Mouse (Mus musculus) frontal cortex, postnatal 36 days (tissue): ENCODE results near the gene Olfr1225.
"Not testable (repeated sequence)": the region's sequence is repeated elsewhere in the genome, so short reads cannot be mapped to it uniquely, and the experiment has no call there.

Experiments
- DNase-seq, 2 experiments: peaks; one replicate each; pipeline ENCODE4 v3.0.0; 2022; ENCODE audit warnings: low spot score in 2 of 2

Olfr1225 gene

GRCm38 (mm10) chr2:89174569-89174968 lies at the start of gene Olfr1225:
TSS of gene Olfr1225 (minus strand) at chr2:89174669.
- no peak for DNase-seq

- DNase-seq, result no peak
Measured at GRCm38 (mm10) chr2:89199948-89200347, 25.5 kb upstream of the Olfr1225 start, which contains the start of gene Olfr1226. TSS of gene Olfr1226 (minus strand) at chr2:89200048.

DNA sequence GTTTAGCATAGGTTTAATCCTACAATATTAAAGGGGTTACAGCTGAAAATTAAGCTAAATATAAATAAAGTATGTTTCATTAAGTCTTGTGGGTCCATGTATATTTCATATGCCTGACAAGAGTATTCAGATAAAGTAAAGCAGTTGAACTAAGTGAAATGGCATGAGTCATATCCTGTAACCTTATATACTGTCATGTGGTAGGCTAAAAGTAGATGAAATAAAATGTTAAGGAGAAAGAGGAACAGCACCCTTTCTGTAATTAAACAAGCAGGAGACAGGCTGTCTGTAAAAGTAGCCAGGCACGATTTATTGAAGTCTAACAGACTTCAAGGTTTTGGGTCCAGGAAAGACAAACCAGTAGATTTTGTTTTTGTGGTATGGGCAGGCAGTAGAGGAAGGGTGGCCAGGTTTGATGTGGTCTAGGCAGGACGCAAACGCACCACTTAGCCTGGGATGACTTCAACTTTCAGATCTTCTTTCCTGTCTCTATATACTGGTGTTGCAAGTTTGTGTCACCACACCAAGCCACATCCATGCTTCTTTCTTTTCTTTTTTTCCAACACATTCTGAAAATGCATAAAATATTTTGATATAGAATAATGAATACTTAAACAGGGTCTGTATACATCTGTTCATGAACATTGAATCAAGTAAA lies 22.0 kb upstream of the Olfr1225 start:
- no peak for DNase-seq

GRCm38 (mm10) chr2:89164711-89165110 lies 9.8 kb downstream of the Olfr1225 start:
- DNase-seq, result not testable (repeated sequence)

DNA sequence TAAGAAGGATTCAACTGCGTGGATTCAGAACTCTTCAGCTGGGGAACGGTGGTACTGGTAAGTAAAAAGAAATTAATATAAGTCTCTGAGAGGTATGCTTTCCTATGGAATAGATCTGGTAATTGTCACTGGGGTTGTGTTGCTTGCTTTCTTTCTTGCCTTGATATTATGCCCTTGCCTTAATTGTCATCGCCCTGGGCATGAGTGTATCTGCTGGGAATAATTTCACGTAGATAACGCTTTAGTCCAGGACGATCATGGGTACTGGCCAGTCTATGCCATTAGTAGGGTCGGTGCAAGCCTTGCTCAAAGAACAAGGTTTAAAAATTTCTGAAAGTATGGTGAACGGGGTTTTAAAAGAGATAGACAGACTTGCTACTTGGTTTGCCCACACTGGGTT lies 10.5 kb downstream of the Olfr1225 start, which contains the start of gene Olfr1224-ps1:
Gene Olfr1224-ps1, minus strand, starts transcription at position 101 of the 400 bp plus-strand sequence.
- DNase-seq, result not testable (repeated sequence)

DNA sequence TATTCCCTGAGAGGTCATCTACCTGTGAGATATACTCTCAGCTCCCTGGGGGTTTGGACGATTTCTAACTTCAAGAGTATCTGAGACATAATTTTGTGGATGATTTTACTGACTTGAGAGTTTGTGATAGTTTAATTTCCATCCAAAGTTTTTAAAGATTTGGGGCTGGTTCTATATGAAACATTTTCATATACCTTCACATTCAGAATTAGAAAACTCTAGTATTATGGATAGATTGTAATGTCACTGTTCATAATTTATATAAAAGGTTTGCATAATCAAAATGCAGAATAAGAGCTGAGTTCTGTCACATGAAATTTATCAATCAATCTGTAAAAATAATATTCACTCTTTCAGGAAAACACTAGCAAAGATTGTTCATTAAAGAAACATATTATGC lies 23.0 kb downstream of the Olfr1225 start, which contains the start of gene Olfr1223:
Gene Olfr1223, minus strand, starts transcription at position 101 of the 400 bp plus-strand sequence.
- DNase-seq, result no peak

- no peak for DNase-seq
Measured at GRCm38 (mm10) chr2:89132954-89133353, 41.5 kb downstream of the Olfr1225 start, which contains the start of gene Olfr1222. TSS of gene Olfr1222 (minus strand) at chr2:89133054.
